Mouse (Mus musculus): ENCODE measurements around the gene Pcsk7. TPM values are rescaled to one million over a fixed set of nuclear protein-coding genes. Genes with fewer than 3 reads are reported as not detected.

Gene Pcsk7
- total and polyA plus RNA-seq, 3 experiments, result 12.7 to 14.3 TPM; not detected in 1

- Histone ChIP-seq H3K9me3 (replicated peaks; ENCODE audit: insufficient read depth, low read length) (no peaks in the 10 kb centered on the region), H3K27ac (ENCODE audit: control insufficient read depth, low read depth, low read length) (no peak overlapping the region), H3K27me3 (ENCODE audit: control insufficient read depth in 1 of 2, insufficient read depth in 2 of 2, low read length in 2 of 2) (no peaks in the 10 kb centered on the region), H3K36me3 (ENCODE audit: control insufficient read depth in 1 of 2, insufficient read depth in 2 of 2, low read length in 2 of 2) (peaks cover 0 to 1% of the 10 kb centered on the region in 2 experiments; a peak in 2 of 4 replicates), H3K4me3 (ENCODE audit: control insufficient read depth in 1 of 2, insufficient read depth in 1 of 2, low read depth in 2 of 2, low read length in 2 of 2) (no peak overlapping the region), H3K79me2 (ENCODE audit: control insufficient read depth, insufficient read depth, low read length, poor library complexity) (no peaks in the 10 kb centered on the region), H3K9ac (ENCODE audit: control insufficient read depth, low read depth, low read length, poor library complexity, severe bottlenecking) (no peak overlapping the region), H3K4me1 (ENCODE audit: control insufficient read depth in 1 of 2, insufficient read depth in 2 of 2, low read length in 2 of 2) (no peaks in the 10 kb centered on the region)
- no peak for DNase-seq (ENCODE audit: low read depth, low spot score)
- TF ChIP-seq MAZ (IDR thresholded peaks at IDR 0.05; ENCODE audit: low read depth, low read length), result no peak
- no peak for TF ChIP-seq MEF2A (IDR thresholded peaks at IDR 0.05; ENCODE audit: extremely low read depth, insufficient replicate concordance, low read depth, low read length, poor library complexity, severe bottlenecking)
- no peak for TF ChIP-seq JUND (IDR thresholded peaks at IDR 0.05; ENCODE audit: low read depth, low read length)
- TF ChIP-seq ELF1 (IDR thresholded peaks at IDR 0.05; ENCODE audit: low read depth, low read length), result no peak
- no peak for TF ChIP-seq MYB (IDR thresholded peaks at IDR 0.05; ENCODE audit: low read depth, low read length)
Measured at GRCm38 (mm10) chr9:45870265-45870664, 36.0 kb upstream of the Pcsk7 start.

- Histone ChIP-seq H3K9ac (ENCODE audit: control insufficient read depth, low read depth, low read length, poor library complexity, severe bottlenecking) (no peak overlapping the region), H3K27me3 (ENCODE audit: control insufficient read depth in 1 of 2, insufficient read depth in 2 of 2, low read length in 2 of 2) (no peaks in the 10 kb centered on the region), H3K9me3 (replicated peaks; ENCODE audit: insufficient read depth, low read length) (no peaks in the 10 kb centered on the region), H3K4me3 (ENCODE audit: control insufficient read depth in 1 of 2, insufficient read depth in 1 of 2, low read depth in 2 of 2, low read length in 2 of 2) (no peak overlapping the region), H3K27ac (ENCODE audit: control insufficient read depth, low read depth, low read length) (no peak overlapping the region), H3K36me3 (ENCODE audit: control insufficient read depth in 1 of 2, insufficient read depth in 2 of 2, low read length in 2 of 2) (peaks cover 0 to 2% of the 10 kb centered on the region in 2 experiments; a peak in 2 of 4 replicates), H3K4me1 (ENCODE audit: control insufficient read depth in 1 of 2, insufficient read depth in 2 of 2, low read length in 2 of 2) (no peaks in the 10 kb centered on the region), H3K79me2 (ENCODE audit: control insufficient read depth, insufficient read depth, low read length, poor library complexity) (no peaks in the 10 kb centered on the region)
- DNase-seq (ENCODE audit: low read depth, low spot score), result peak; percentile 68
- no peak for TF ChIP-seq KAT2A (conservative IDR thresholded peaks at IDR 0.05; ENCODE audit: low read depth, low read length)
- TF ChIP-seq SMC3 (IDR thresholded peaks at IDR 0.05; ENCODE audit: low read depth, low read length), result peak; percentile 46
- no peak for TF ChIP-seq UBTF (IDR thresholded peaks at IDR 0.05; ENCODE audit: borderline replicate concordance, insufficient read depth, low read depth, low read length)
- peak; percentile 5 to 60 (median 12); a peak in 3 of 6 replicates for TF ChIP-seq CTCF (IDR thresholded peaks at IDR 0.05 in 2 of 3, conservative IDR thresholded peaks at IDR 0.05 in 1 of 3; ENCODE audit: control insufficient read depth in 1 of 3, insufficient read depth in 1 of 3, low read depth in 2 of 3, low read length in 3 of 3, poor library complexity in 1 of 3, severe bottlenecking in 1 of 3)
- peak; percentile 49 for TF ChIP-seq RAD21 (IDR thresholded peaks at IDR 0.05; ENCODE audit: low read depth, low read length)
- no peak for TF ChIP-seq MYB (IDR thresholded peaks at IDR 0.05; ENCODE audit: low read depth, low read length)
- no peak for TF ChIP-seq RCOR1 (IDR thresholded peaks at IDR 0.05; ENCODE audit: low read depth, low read length)
- TF ChIP-seq NELFE (IDR thresholded peaks at IDR 0.05; ENCODE audit: low read depth, low read length), result no peak
- TF ChIP-seq ZKSCAN1 (IDR thresholded peaks at IDR 0.05; ENCODE audit: low read depth, low read length), result no peak
Measured at GRCm38 (mm10) chr9:45877928-45878327, 28.4 kb upstream of the Pcsk7 start.

- Histone ChIP-seq H3K4me3 (ENCODE audit: control insufficient read depth in 1 of 2, insufficient read depth in 1 of 2, low read depth in 2 of 2, low read length in 2 of 2) (no peak overlapping the region), H3K9ac (ENCODE audit: control insufficient read depth, low read depth, low read length, poor library complexity, severe bottlenecking) (no peak overlapping the region), H3K36me3 (ENCODE audit: control insufficient read depth in 1 of 2, insufficient read depth in 2 of 2, low read length in 2 of 2) (peaks cover 0 to 9% of the 10 kb centered on the region in 2 experiments; a peak in 2 of 4 replicates), H3K27ac (ENCODE audit: control insufficient read depth, low read depth, low read length) (no peak overlapping the region; the same call in 1 of the 2 replicates), H3K4me1 (ENCODE audit: control insufficient read depth in 1 of 2, insufficient read depth in 2 of 2, low read length in 2 of 2) (no peaks in the 10 kb centered on the region), H3K79me2 (ENCODE audit: control insufficient read depth, insufficient read depth, low read length, poor library complexity) (no peaks in the 10 kb centered on the region), H3K9me3 (replicated peaks; ENCODE audit: insufficient read depth, low read length) (no peaks in the 10 kb centered on the region), H3K27me3 (ENCODE audit: control insufficient read depth in 1 of 2, insufficient read depth in 2 of 2, low read length in 2 of 2) (no peaks in the 10 kb centered on the region)
- TF ChIP-seq POLR2AphosphoS2 (IDR thresholded peaks at IDR 0.05; ENCODE audit: low read length), result no peak
- peak; percentile 16 for DNase-seq (ENCODE audit: low read depth, low spot score)
Measured at GRCm38 (mm10) chr9:45893681-45894080, 12.6 kb upstream of the Pcsk7 start.

Measured in MEL (cell line).